8 mouse cellular contexts compared by ENCODE assay signal in genomic region chr8:83177317-83178195, GRCm38 (mm10). TPM values are rescaled to one million over a fixed set of nuclear protein-coding genes. Genes with fewer than 3 reads are reported as not detected.
A peak's percentile ranks its signal among the peaks of the same experiment; 100 is the strongest.
DNase-seq lines count a peak whose midpoint lies in the region; ATAC-seq lines count a peak whose summit lies in the region.

No protein-coding gene starts in this region.

- intact Hi-C loops in heart, postnatal 36 days (cut with DNase I): loop anchor here (2.0 kb wide), 1 partner anchor 77 kb away; no protein-coding TSS in a partner anchor

- peak overlapping the region; percentile 37 for H3K4me2 ChIP-seq in heart, embryonic 13.5 days
- H3K4me2 ChIP-seq in midbrain, embryonic 12.5 days (replicated peaks): peak overlapping the region; percentile 29

- no peaks in the 10 kb centered on the region; the same call in 1 of the 2 replicates for H3K27me3 ChIP-seq in heart, embryonic 13.5 days (replicated peaks)
- no peaks in the 10 kb centered on the region for H3K27me3 ChIP-seq in midbrain, embryonic 12.5 days

- DNase-seq in heart, postnatal 36 days: no peak
- DNase-seq in Muller cell, postnatal 12 days (ENCODE audit: inconsistent ontology term): peak; percentile 73
- no peak for DNase-seq in frontal cortex, postnatal 36 days (ENCODE audit: low spot score in 2 of 2)
- no peak for DNase-seq in spleen, postnatal 4 days (ENCODE audit: low spot score in 2 of 2)
- no peak for DNase-seq in testis, postnatal 14 days (ENCODE audit: low spot score)

- no peaks in the 10 kb centered on the region for H3K36me3 ChIP-seq in heart, embryonic 13.5 days
- no peaks in the 10 kb centered on the region for H3K36me3 ChIP-seq in midbrain, embryonic 12.5 days

- H3K27ac ChIP-seq in heart, embryonic 13.5 days (replicated peaks): peak overlapping the region; percentile 20; the same call in 1 of the 2 replicates
- peak overlapping the region; percentile 82 for H3K27ac ChIP-seq in midbrain, embryonic 12.5 days (replicated peaks)

- H3K4me1 ChIP-seq in heart, embryonic 13.5 days: peaks cover 14% of the 10 kb centered on the region
- peaks cover 54% of the 10 kb centered on the region for H3K4me1 ChIP-seq in midbrain, embryonic 12.5 days

- no peaks in the 10 kb centered on the region for H3K9me3 ChIP-seq in heart, embryonic 13.5 days
- no peaks in the 10 kb centered on the region for H3K9me3 ChIP-seq in midbrain, embryonic 12.5 days

- H3K9ac ChIP-seq in heart, embryonic 13.5 days: peak overlapping the region; percentile 33; the same call in 1 of the 2 replicates
- peak overlapping the region; percentile 47 for H3K9ac ChIP-seq in midbrain, embryonic 12.5 days (replicated peaks)

- no peak for ATAC-seq in heart, embryonic 13.5 days (ENCODE audit: extremely low read depth, insufficient number of reproducible peaks, low FRiP score, low TSS enrichment)
- ATAC-seq in granulocyte monocyte progenitor cell, adult 5-6 weeks (replicated peaks; ENCODE audit: poor library complexity, severe bottlenecking): peak; percentile 37
- peak; percentile 68 for ATAC-seq in midbrain, embryonic 12.5 days (ENCODE audit: low FRiP score, low read depth)

- H3K4me3 ChIP-seq in heart, embryonic 13.5 days: no peak overlapping the region
- H3K4me3 ChIP-seq in midbrain, embryonic 12.5 days: no peak overlapping the region

- WGBS in heart, embryonic 13.5 days: 20% methylated on average over 11 of the region's 11 CpGs
- WGBS in midbrain, embryonic 12.5 days: 3% methylated on average over 11 of the region's 11 CpGs

RNA-seq across cellular contexts. Expression of gene Gm10645, which starts 11.6 kb away (rescaled TPM):
- 0.64 and 0.80 TPM in 2 replicates for polyA plus RNA-seq in heart, embryonic 13.5 days (2015; fragmentation: Nextera tagmentation; extraction: Ambion mirVana)
- total RNA-seq in heart, postnatal 36 days (2021): not detected
- not detected in 2 replicates for total RNA-seq in granulocyte monocyte progenitor cell, adult 5-6 weeks (2014; fragmentation: Nextera tagmentation)
- total RNA-seq in granulocyte monocyte progenitor cell, adult 5-6 weeks (2017): not detected in 2 replicates
- 6.5 and 7.0 TPM in 2 replicates for polyA plus RNA-seq in midbrain, embryonic 12.5 days (2016; fragmentation: Nextera tagmentation; extraction: Ambion mirVana)

RNA-seq across cellular contexts. Expression of gene Tbc1d9, which starts 12.4 kb away (rescaled TPM):
- polyA plus RNA-seq in heart, embryonic 13.5 days (2015; fragmentation: Nextera tagmentation; extraction: Ambion mirVana): 0.79 and 0.96 TPM in 2 replicates
- 1 to 10 TPM; 2.2 to 3.3 TPM for total RNA-seq in heart, postnatal 36 days (2021)
- total RNA-seq in granulocyte monocyte progenitor cell, adult 5-6 weeks (2014; fragmentation: Nextera tagmentation): 0.30 TPM in 1 of 2 replicates, not detected in the other
- 0.60 and 1.8 TPM in 2 replicates for total RNA-seq in granulocyte monocyte progenitor cell, adult 5-6 weeks (2017)
- 12.3 and 14.3 TPM in 2 replicates for polyA plus RNA-seq in midbrain, embryonic 12.5 days (2016; fragmentation: Nextera tagmentation; extraction: Ambion mirVana)
